Mouse (Mus musculus) ES-Bruce4 (cell line): ENCODE data around the gene Olfr1500.

ENCODE experiments used
- CTCF ChIP-seq: IDR thresholded peaks from one replicate; pipeline ENCODE4 v1.8.1; 2011; ENCODE audit warnings: low read depth, low read length
- EP300 ChIP-seq: IDR thresholded peaks from 2 replicates; pipeline ENCODE4 v1.6.1; 2011; ENCODE audit warnings: low read depth, low read length; ENCODE audit not compliant: insufficient read depth
- POLR2A ChIP-seq: IDR thresholded peaks from one replicate; pipeline ENCODE4 v1.8.1; 2011; ENCODE audit warnings: low read length; ENCODE audit not compliant: insufficient read depth

GRCm38 (mm10) chr19:13861495-13861894 is 31.2 kb upstream of the Olfr1500 start, which contains the start of gene Olfr1502:
- no peak for TF ChIP-seq CTCF
- no peak for TF ChIP-seq POLR2A
- TF ChIP-seq EP300 = no peak
